Mouse (Mus musculus): ENCODE measurements around the gene Sectm1b. TPM values are rescaled to one million over a fixed set of nuclear protein-coding genes. Genes with fewer than 3 reads are reported as not detected.
"Not testable (repeated sequence)": the region's sequence is repeated elsewhere in the genome, so short reads cannot be mapped to it uniquely, and the experiment has no call there.

The Sectm1b gene
- total RNA-seq (2021) = not detected
- long read RNA-seq, experiment 1 = 0 reads
- long read RNA-seq, experiment 2 = 0 reads

DNA sequence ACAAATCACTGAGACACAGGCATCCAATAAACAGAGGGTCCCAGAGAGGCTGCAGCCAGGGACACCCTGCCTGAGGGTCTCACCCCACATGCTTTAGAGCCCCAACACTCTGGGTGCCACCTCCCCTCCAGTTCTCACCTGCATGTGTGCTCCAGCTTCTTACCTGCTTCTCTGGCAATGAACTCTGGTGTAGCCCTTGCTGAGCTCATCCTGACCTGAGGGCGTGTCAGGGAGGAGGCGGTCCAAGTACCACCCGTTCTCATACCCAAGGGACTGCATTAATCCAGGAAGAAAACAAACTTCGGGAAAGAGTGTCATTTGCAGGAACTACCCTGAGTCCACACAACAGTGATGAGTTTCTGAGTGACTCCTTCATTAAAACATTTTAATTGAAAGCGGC lies at the start of gene Sectm1b:
TSS of gene Sectm1b (minus strand) at position 191 of the 400 bp plus-strand sequence.
- DNase-seq = no peak

DNA sequence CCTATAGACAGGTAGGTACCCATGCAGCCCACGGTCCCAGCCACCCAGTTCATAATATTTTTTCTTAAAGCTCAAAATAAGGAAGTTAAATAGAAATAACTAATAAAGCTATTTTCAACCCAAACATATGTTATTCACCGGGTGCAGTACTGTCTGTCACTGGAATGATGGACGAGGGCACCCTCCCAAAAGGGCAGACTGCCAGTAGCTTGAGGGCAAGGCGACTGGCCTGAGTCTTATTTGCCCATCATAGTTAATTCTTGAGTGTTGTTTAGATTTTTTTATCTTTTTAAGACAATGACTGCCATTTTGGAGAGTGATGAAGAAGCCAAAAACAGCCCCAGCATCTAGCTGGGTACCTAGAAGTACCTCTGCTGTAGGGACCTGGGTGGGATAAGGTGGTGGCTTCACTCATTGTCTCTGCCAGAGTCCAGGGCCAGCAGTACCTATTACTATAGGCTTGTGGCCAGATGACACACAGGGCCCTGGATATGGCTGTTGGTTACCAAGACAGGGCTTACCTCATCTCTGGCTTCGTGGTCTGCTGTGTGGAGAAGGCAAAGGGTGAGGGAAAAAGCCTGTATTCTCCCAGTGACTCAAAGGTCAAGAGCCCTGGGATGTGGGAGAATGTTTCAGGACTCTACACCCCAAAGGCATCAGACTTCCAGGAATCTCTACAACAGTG lies 48.9 kb upstream of the Sectm1b start:
- DNase-seq = no peak

DNA sequence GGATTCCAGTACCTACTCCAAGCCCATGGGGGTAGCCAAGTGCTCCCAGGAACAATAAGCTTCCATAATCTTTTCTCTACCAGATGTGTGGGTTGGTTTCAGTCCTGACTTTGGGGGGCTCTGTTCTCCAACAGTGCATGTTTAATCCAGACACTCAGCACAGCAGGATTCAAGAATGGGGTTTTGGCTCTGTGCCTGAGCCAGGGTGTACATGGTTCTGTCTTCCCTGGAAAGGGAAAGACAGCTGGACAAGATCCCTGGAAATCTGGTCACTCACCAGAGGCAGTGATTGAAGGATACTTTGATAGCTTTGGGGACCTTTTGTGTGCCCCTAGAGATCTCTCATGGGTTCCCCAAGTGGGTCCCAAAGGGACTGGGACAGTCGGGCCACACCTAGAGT lies 48.2 kb upstream of the Sectm1b start:
- DNase-seq = no peak

DNA sequence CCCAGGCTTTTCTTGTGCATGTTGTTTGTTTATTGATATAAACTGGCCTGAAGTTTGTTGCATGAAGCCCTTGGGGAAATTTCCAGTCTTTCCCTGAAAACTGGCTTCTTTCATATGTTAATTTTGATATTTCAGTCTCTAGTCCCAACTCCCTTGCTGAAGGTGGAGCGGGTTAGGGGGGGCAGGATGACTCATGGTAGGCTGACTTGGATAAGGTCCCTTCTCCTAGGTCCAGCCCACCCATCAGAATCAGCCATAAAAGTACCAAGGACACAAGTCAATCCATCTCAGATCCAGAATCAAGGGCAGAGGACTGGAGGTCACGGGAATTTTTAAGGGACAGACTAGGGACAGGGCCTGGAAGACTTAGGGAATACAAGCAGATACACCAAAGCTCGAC lies 47.7 kb upstream of the Sectm1b start:
- no peak for DNase-seq

DNA sequence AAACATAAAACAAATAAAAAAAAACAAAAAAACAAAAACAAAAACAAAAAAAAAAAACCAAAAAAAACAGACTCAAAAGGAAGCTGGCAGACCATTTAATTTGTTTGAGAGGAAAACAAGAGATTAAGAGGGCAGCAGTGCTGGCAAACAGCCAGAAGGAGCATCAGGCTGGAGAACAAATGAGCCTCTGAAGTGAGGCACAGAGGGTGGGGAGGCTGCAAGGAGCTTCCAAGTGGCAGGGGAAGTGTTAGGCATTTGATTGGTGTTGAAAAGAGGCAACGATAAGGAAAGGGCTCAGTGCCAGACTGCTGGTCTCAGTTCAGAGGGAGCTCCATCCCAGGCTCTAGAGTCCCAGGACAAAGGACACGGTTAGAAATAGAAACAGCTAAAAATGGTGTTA lies 46.6 kb upstream of the Sectm1b start:
- no peak for DNase-seq

DNA sequence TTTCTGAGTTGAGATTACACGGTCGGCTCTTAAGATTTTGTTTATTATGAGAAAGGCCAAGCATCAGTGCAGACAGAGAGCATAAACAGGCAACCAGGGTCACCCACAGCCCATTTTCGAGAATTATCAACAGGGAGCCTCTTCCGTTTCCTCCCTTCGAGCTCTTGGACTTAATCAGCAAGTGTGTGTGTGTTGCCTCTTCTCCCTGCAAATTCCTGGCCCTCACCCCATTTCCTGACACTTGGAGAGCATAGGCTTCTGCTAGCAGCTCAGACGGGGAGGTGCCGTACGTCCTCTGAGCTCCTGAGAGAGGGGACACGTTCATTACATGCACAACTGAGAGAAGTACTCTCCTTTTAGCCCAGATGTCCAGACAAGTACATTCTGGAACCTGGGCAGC lies 44.7 kb upstream of the Sectm1b start:
- no peak for DNase-seq

DNA sequence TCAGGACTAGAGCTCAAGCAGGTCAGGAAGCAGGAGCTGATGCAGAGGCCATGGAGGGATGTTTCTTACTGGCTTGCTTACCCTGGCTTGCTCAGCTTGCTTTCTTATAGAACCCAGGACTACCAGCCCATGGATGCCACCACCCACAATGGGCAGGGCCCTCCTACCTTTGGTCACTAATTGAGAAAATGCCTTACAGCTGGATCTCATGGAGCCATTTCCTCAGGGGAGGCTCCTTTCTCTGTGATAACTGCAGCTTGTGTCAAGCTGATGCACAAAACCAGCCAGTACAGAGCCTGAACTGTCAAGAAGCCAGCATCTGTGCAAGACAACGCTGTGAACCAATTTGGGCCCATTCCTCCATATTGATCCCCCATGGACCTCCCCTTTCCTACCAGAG lies 43.9 kb upstream of the Sectm1b start:
- not testable (repeated sequence) for DNase-seq

DNA sequence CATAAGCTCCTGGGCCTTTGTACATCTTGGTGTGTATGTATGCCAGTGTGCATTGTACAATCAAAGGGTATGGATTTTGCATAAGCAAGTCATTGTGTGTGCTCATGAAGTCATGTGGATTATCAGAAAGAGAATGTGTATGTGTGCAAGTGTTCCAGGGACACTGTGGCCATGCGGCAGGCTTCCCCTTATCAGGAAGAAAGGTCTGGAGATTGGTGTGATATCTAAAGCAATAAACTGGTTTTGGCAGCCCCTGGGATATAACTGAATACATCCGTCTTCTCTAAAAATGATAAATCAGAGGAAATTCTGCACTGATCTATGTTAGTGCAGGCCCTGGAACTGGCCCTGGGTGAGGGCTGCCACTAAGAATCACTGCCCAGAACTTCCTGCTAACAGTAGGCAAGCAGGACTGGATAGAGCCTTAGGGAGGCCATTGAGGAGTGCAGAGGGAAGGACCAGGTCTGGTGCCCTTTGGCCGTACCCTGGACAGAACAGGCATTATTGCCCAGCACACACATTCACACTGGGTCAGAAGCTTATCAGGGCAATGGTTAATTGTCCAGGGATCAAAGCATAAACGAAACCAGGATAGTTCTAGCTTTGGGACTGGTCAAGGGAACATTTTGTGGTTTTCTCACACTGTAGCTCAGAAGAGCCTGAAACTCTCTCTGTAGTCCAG lies 37.9 kb upstream of the Sectm1b start:
- no peak for DNase-seq

DNA sequence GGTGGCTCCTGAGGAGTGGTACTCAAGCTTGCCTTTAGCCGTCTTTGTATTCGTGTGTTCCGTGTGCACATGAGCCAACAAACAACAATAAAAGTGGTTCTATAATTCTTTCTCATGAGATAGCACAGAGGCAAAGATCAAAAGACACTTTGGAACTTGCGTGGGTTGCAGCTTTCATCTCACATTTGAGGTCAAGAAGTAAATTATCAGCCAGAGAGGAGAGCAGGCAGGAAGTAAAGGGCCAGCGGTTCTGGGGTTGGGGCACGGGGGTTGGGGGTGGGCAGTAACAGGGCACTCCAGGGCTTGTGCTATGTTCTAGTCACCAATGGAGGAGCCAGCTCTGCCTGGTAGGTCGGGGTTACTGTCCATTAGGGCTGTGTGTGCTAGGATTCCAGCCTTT lies 37.3 kb upstream of the Sectm1b start:
- DNase-seq = no peak

DNA sequence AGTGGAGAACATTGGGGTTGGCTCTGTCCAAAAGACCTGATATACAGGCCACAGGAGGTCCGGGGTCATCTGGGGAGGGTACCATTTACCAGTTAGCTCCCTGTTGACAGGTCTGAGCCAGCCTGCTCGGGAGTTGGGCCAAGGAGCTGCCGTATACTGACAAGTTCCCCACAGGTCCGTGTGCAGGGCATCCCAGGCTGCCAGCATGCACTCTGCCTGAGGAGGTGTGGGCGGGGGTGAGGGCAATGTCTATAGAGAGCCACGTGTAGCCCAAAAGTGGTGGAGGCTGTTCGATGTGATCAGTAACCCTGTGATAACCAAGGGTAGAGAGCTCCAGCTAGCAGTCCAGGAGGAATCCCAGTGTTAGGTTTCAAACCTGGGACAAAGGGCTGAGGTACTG lies 36.4 kb upstream of the Sectm1b start:
- DNase-seq = no peak

DNA sequence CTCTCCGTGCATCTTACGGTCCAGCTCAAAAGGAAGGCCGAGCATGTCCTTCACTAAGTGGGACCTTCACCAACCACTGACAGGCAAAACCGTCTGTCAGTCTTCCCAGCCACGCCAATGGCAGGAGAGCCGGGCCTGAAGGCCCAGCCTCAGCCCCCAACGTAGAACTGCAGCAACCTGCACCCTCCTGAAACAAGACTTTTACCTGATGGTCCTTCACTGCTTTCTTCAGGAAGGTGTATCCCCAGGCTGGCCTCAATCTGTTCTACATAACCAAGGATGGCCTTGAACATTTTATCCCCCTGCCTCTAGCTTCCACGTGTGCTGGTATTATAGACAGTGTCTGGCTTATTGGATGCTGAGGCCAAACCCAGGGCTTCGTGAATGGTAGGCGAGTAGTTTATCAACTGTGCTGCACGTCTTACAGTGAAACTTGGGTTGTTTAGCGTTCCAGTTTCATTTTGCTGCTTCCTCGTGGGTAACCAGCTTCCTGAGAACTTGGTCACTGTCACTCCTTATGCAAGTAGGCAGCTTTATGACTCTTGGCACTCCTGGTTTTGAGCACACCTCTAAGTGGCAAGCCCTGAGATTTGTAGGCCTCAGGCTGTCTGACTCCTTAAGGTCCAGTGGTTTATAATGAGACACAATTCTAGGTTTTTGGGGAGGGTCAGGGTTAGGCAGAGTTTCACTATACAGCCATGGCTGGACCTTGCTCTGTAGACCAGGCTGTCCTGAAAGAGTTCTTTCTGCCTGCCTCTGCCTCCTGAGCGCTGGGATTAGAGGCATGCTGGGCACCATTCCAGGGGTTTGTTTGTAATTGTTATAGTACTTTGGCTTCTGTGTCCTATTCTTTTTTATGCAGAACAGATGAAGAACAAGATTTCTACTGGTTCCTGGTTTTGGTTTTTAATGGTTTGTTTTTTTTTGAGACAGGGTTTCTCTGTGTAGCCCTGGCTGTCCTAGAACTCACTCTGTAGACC lies 29.5 kb upstream of the Sectm1b start:
- DNase-seq = no peak

DNA sequence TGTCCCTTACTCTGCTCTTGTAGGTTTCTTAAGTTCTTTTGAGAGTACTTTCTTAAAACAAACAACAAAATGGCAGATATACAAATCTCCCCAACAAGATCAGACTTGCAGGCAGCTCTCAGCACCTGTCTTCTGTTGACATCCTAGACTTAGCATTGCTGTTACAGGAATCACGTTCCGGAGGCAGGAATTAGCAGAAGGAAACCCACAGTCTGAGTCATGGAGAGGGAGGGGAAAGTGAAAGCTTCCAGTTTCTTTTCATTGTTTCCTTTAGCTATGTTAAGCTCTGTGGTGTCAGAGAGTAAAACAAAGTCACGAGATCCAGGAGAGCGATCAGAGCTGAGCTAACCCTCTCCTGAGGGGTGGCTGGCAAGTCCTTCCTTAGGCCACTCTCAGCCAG lies 27.6 kb upstream of the Sectm1b start:
- DNase-seq = no peak

DNA sequence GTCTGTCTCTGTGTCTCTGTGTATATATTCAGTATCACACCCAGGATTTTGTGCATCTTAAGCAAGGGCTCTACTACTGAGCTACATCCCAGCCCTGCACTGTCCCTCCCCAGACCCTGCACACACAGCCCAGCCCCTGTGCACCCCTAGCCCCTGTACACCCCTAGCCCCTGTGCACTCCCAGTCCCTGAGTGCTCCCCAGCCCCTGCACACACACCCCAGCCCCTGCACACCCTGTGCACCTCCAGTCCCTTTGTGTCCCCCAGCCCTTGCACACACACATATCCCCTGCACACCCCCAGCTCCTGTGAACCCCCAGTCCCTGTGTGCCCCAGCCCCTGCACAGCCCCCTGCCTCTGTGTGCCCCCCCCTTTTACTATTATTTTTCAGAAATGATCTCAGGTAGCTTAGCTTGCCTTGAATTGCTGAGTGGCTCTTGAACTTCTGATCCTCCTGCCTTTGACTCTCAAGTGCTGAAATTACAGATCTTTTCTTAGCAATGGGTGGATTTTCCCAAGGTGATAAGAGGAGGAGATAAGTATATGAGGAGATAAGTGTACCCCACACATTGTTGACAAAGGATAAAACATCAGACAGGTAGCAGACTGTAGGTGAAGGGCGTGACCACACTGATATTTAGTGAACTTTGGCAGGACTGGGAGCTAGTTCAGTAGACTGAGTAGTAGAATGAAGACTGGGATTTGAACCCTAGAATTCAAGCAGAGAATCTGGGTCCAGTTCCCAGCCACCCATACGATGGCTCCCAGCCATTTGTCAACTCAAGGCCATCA lies 26.6 kb upstream of the Sectm1b start:
- no peak for DNase-seq

DNA sequence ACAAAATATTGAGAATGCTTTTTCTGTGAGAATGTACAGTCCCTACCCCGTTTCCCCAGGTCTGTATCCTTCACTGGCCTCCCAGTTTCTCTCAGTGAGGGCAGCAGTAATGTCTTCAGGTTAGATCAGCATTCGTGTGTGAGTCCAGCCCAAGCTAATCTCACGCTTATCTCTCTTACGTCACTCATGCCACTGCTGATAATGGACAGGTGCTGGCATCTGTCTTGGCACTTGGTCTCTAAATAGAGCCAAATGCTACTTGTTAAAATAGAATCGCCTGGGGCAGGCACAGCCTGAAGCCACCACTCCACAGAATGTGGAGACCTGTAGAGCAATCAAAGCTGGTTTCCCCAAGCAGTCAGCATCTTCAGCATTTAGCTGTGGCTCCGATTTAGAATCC lies 25.6 kb upstream of the Sectm1b start:
- no peak for DNase-seq

DNA sequence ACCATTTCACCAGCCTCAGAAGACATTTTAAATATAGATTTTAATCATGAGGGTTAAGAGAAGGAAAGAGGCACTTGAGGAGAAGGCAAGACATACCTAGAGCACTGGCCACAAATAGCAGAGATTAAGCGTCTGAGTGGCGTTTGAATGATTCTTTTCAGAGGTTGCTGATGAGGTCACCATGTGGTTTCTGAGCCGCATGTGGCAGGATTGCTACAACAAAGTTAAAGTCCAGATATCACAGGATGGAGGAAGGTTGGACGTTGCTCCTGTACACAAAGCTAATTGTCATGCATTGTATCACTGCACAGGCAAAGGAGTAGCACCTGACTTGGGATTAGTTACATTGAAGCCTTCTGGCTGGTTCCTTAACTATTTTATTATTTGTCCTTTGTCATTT lies 22.9 kb upstream of the Sectm1b start:
- DNase-seq = no peak

DNA sequence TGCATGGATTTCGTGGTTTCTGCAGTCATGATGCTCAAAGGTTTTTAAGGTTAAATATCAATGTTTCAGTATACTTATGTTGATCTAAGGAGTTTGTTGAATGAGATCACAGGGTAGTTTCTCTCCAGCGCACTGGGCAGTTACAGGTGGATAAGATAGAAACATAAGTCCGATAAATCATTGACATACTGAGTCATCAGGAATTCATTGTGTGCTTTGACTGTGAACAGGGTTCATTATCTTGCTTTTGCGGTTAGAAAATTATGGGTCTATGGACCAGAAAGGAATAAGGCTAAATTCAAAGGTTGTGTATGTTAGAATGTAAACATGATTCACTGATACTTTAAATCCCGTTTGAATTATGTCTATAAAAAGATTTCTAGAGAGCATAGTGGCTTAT lies 21.8 kb upstream of the Sectm1b start:
- no peak for DNase-seq

DNA sequence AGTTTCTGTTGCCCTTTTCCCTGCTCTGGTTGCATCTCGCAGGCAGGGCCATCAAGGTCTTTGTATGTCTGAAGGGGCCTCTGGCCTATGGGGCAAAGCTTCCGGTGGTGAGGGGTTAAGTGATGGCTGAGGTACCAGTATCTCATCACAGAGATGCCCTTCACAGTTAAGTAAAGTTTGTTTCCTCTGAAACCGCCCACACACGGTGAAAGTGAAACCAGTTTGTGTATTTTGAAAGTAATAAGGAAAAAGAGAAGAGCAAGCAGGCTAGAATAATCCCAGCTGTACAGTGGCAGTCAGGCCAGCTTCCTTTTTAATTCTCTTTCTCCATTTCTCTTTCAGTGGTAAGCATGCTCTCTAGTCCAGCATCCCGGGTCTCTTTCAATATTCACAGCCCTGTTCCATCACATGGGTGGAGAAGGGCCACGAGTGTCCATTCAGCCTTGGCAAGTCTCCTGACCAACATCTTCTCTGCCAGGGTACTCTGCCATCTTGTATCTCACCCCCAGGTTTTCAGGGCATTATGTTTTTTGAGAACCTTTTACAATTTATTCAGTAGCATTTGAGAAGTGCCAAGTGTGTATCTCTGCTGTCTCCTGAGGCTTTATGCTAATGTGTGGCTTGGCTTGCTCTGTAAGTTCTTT lies 19.6 kb upstream of the Sectm1b start:
- DNase-seq = no peak

DNA sequence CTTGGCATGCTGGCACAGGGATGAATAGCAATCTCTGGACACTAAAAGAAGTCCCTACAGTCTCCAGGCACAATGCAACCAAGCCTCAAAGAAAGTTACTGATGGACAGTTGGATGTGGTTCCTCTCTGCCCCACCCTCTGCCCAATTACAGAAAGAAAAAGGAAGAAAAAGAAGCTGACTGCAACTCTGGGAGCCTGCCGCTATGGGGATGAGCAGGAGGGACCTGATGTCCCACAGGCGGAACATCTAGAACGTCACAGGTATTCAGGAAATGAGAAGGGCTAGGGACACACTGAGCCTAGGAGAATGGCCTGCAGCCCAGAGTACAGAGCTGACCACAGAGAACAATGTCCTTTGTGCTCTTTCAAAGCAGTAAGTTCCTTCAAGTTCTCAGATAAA lies 18.9 kb upstream of the Sectm1b start:
- DNase-seq = no peak

DNA sequence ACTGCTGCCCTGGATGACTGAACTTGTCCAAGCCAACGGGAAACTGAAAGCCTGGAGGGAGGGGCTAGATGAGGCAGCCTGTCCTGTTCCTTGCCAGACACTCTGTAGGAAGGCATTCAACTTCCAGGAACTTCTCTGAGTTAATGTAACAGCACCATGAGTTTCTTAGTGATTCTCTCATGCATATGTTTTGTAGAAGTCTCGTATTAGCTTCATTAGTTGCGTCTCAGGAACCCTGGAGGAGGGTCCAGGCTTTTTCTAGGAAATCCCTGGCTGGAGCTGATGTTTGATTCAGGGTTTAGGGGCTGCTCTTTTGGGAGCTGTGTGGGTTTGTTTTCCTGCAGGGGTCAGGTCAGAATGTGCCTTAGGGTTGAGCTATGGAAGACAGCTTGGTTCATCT lies 17.8 kb upstream of the Sectm1b start, which contains the start of gene Sectm1a:
TSS of gene Sectm1a (minus strand) at position 101 of the 400 bp plus-strand sequence.
- DNase-seq = no peak

DNA sequence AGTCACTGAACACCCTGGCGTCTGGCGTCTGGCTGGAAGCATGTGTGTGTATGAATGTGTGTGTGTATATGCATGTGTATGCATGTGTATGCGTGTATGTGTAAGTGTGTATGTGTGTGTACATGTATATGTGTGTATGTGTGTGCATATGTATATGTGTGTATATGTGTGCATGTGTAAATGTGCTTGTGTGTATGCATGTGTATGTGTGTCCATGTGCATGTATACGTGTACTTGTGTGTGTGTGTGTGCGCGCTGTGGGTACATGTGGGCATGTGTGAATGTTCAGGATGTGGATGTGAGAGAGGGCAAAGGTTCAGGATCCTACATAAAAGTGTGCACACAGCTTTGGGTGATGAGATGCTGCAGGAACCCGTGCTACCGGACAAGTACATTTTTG lies 17.0 kb upstream of the Sectm1b start:
- no peak for DNase-seq

DNA sequence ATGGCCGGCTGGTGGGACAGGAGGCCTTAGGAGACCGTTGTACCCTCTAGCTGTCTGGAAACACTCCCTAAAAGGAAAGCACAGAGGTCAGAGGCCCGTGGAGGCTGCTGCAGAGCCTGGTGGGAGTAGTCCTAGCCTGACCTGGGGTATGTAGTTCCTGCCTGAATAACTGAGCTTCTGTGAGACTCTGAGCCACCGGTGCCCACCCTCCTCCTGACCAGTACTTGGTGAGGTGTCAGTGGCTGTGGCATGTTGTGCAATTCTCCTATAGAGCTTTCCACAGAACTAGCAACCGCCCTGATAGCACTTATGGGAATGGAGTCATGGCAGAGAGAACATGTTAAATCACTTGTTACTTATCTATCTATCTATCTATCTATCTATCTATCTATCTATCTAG lies 12.3 kb upstream of the Sectm1b start:
- DNase-seq = no peak

DNA sequence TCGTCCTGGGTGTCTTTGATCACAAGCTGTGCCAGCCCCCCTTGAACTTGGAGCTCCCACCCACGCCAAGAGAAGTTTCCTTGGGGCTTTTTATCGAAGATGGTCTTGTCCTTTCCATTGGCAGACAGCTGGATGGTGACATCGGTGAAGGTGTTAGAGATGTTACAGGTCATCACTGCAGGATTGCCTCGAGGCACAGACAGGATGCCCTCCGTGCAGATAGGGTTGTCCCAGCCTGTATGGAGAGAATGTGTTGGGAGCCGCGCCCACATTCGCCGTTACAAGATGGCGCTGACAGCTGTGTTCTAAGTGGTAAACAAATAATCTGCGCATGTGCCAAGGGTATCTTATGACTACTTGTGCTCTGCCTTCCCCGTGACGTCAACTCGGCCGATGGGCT lies 6.3 kb upstream of the Sectm1b start:
- DNase-seq = not testable (repeated sequence)

Measured in gastrocnemius, postnatal 10 days (tissue).